Mouse (Mus musculus) limb, embryonic 10.5 days (tissue): Measurements from ENCODE around the gene Slc52a3. TPM values are rescaled to one million over a fixed set of nuclear protein-coding genes. Genes with fewer than 3 reads are reported as not detected.

Experiments used
- DNase-seq: peaks from one replicate; pipeline ENCODE4 v3.0.0-alpha.2; 2017; ENCODE audit warnings: low spot score
- H3K27ac ChIP-seq: fragments of 300-500 bp; sonication (generic); 2 replicates; pipeline ENCODE4 v1.5.1; 2016; ENCODE audit warnings: mild to moderate bottlenecking
- H3K27me3 ChIP-seq: fragments of 300-500 bp; sonication (generic); 2 replicates; pipeline ENCODE4 v1.6.1; 2016; ENCODE audit warnings: low read depth, mild to moderate bottlenecking; ENCODE audit not compliant: poor library complexity, severe bottlenecking
- H3K36me3 ChIP-seq: fragments of 300-500 bp; sonication (generic); 2 replicates; pipeline ENCODE4 v1.6.1; 2016; ENCODE audit warnings: mild to moderate bottlenecking, moderate library complexity
- H3K4me1 ChIP-seq: fragments of 300-500 bp; sonication (generic); 2 replicates; pipeline ENCODE4 v1.6.1; 2016
- H3K4me3 ChIP-seq: fragments of 300-500 bp; sonication (generic); 2 replicates; pipeline ENCODE4 v1.5.1; 2016; ENCODE audit warnings: mild to moderate bottlenecking, moderate library complexity
- H3K9me3 ChIP-seq: fragments of 300-500 bp; sonication (generic); replicated peaks from 2 replicates; pipeline ENCODE4 v1.6.1; 2016; ENCODE audit warnings: mild to moderate bottlenecking
- WGBS: fragments of 180-500 bp; shearing (Covaris S2); methylation state at CpG from one replicate; pipeline ENCODE4 v1.1.7; 2016; 5-methylcytosine and 5-hydroxymethylcytosine counted together
- polyA plus RNA-seq: library from polyadenylated mRNA; unstranded; fragments of >200 nt; fragmentation: Nextera tagmentation; extraction: Ambion mirVana; gene quantifications from 2 replicates; pipeline ENCODE4 v1.2.1, GENCODE M21; 2016

Gene Slc52a3
- polyA plus RNA-seq, 1 experiment from 2014 or later: 1.3 TPM

- peak; percentile 31 for DNase-seq
- H3K9me3 ChIP-seq: no peaks in the 10 kb centered on the region
- peaks cover 24% of the 10 kb centered on the region for H3K36me3 ChIP-seq
- peak overlapping the region; percentile 81 for H3K4me3 ChIP-seq
- peaks cover 28% of the 10 kb centered on the region for H3K27me3 ChIP-seq
- H3K27ac ChIP-seq: peak overlapping the region; percentile 47; the same call in 1 of the 2 replicates
- peaks cover 67% of the 10 kb centered on the region for H3K4me1 ChIP-seq
- WGBS: 80% methylated on average over 4 of the region's 4 CpGs
These were observed 18.4 kb upstream of the Slc52a3 start for GRCm38 (mm10) chr2:151977689-151978440.

- DNase-seq: peak; percentile 33
- WGBS: 52% methylated on average over 6 of the region's 6 CpGs
- H3K4me3 ChIP-seq: peak overlapping the region; percentile 81
- no peaks in the 10 kb centered on the region for H3K9me3 ChIP-seq
- peaks cover 24% of the 10 kb centered on the region for H3K36me3 ChIP-seq
- peaks cover 61% of the 10 kb centered on the region for H3K4me1 ChIP-seq
- 0 out of 2 replicates have a peak overlapping the region, but pooled peaks have one; percentile 47 for H3K27ac ChIP-seq
- peaks cover 22% of the 10 kb centered on the region for H3K27me3 ChIP-seq
These were observed 17.8 kb upstream of the Slc52a3 start for GRCm38 (mm10) chr2:151978494-151978893.

DNA sequence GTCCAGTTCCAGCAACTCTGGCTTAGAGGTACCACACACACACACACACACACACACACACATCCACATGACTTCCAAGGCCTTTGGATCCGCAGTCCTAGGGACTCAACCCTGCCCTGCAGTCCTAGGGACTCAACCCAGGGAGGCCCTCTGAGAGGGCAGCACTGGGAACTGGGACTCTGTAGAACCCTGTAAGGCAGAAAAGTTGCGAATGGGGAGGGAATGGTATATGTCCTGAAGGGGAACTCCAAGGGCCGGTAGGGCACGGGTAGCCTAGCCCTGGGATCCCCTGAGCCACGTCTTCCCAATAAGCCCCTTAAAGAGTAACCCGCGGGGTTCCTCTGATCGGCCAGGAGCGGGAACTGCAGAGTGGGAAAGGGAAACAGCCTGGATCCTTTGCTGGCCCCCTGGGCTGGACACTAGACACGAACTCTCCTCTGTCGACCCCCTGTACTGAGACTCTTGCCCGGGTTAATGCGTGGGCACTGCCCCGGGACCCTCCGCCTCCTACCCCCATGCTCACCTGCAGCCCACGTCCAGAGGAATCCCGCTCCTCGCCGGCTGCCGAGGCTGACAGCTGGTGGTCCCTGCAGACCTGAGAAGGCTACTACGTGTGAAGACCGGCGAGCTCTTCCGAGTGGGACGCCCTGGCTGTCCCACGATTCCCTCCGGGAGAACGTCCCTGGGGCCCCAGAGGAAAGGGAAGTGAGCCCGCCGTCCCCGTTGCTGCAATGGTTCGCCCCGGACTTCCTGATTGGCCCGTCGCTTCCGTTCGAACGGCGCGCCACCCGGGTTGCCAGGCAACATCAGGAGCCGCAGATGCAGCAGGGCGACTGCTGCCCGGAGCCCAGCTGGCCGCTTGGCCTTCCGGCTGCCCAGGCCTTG is 16.6 kb upstream of the Slc52a3 start, which contains the start of gene Fam110a:
Fam110a (minus strand) TSS at position 750 of the 885 bp plus-strand sequence.
- Histone ChIP-seq H3K4me1 (peaks cover 48% of the 10 kb centered on the region), H3K27ac (peak within 1 kb of the TSS; percentile 93), H3K4me3 (peak within 1 kb of the TSS; percentile 81), H3K9me3 (no peaks in the 10 kb centered on the region), H3K27me3 (peaks cover 10% of the 10 kb centered on the region), H3K36me3 (peaks cover 24% of the 10 kb centered on the region)
- peak; percentile 93 for DNase-seq
- WGBS: under 1% methylated on average over 46 of the region's 46 CpGs

GRCm38 (mm10) chr2:151980355-151980693 is 16.0 kb upstream of the Slc52a3 start:
- peaks cover 48% of the 10 kb centered on the region for H3K4me1 ChIP-seq
- peak overlapping the region; percentile 81 for H3K4me3 ChIP-seq
- WGBS: 43% methylated on average over 3 of the region's 3 CpGs
- H3K27me3 ChIP-seq: peaks cover 4% of the 10 kb centered on the region
- peaks cover 24% of the 10 kb centered on the region for H3K36me3 ChIP-seq
- no peaks in the 10 kb centered on the region for H3K9me3 ChIP-seq
- no peak for DNase-seq
- H3K27ac ChIP-seq: peak overlapping the region; percentile 93

GRCm38 (mm10) chr2:151981268-151981667 is 15.0 kb upstream of the Slc52a3 start:
- no peaks in the 10 kb centered on the region for H3K27me3 ChIP-seq
- H3K36me3 ChIP-seq: peaks cover 17% of the 10 kb centered on the region
- peaks cover 44% of the 10 kb centered on the region for H3K4me1 ChIP-seq
- WGBS: 77% methylated on average over 6 of the region's 6 CpGs
- no peak overlapping the region for H3K27ac ChIP-seq
- H3K9me3 ChIP-seq: no peaks in the 10 kb centered on the region
- DNase-seq: no peak
- no peak overlapping the region for H3K4me3 ChIP-seq

DNA sequence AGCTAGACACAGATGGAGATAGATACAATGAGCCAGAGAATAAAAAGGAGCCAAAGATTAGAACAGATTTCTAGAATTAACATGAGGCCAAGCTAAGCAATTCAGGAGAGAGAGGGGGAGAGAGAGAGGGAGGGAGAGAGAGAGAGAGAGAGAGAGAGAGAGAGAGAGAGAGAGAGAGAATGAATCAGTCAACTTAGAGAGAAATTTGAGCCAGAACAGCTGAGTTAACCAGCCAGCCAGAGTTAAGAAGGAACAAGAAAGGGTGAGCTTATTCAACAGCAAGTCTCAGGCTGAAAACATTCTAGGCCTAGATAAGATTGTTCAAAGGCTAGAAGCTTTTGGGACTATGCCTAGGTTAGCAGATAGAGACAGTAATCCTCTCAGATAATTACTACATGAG is 13.8 kb upstream of the Slc52a3 start:
- Histone ChIP-seq H3K27me3 (no peaks in the 10 kb centered on the region), H3K4me1 (peaks cover 32% of the 10 kb centered on the region), H3K9me3 (no peaks in the 10 kb centered on the region), H3K27ac (no peak overlapping the region), H3K4me3 (no peak overlapping the region), H3K36me3 (peaks cover 5% of the 10 kb centered on the region; the same call in 1 of the 2 replicates)
- DNase-seq: no peak

GRCm38 (mm10) chr2:151984019-151984418 is 12.3 kb upstream of the Slc52a3 start:
- H3K9me3 ChIP-seq: no peaks in the 10 kb centered on the region
- H3K27me3 ChIP-seq: no peaks in the 10 kb centered on the region
- peaks cover 17% of the 10 kb centered on the region for H3K4me1 ChIP-seq
- H3K27ac ChIP-seq: no peak overlapping the region
- DNase-seq: no peak
- WGBS: 83% methylated on average over 9 of the region's 9 CpGs
- H3K4me3 ChIP-seq: no peak overlapping the region
- H3K36me3 ChIP-seq: no peaks in the 10 kb centered on the region

DNA sequence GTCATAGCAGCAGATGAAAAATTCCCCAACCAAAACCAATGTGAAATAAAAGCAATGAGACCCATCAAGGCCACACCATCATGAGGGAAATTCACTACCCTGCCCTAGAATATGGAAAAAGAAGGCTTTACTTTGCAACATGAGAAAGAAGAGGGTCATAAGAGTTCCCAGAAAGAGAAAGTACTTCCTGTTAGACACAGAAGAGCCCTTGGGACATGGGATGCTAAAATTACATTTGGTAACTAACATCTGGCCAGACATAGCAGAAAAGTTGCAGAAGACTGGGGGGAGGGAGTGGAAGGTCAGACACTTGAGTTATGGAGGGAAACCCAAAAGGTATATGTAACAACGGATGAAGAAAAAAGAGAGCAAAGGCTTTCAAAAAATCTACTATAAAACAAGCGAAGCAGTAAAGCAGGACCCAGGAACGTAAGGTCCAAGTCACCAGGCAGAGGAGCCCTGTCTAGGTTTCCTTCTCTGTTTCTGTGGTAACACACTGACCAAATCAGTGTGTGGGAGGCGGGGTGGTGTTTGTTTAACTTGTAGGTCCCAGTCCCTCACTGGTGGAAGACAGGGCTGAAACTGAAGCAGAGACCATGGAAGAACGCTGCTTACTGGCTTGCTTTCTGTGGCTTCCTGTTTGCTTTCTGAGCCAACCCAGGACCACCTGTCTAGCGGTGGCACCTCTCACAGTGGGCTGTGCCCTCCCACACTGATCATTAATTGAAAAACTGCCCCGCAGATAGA is 10.7 kb upstream of the Slc52a3 start:
- Histone ChIP-seq H3K27ac (no peak overlapping the region), H3K4me3 (no peak overlapping the region), H3K4me1 (peaks cover 2% of the 10 kb centered on the region), H3K36me3 (no peaks in the 10 kb centered on the region), H3K27me3 (no peaks in the 10 kb centered on the region), H3K9me3 (no peaks in the 10 kb centered on the region)
- WGBS: 73% methylated on average over 7 of the region's 7 CpGs
- no peak for DNase-seq

DNA sequence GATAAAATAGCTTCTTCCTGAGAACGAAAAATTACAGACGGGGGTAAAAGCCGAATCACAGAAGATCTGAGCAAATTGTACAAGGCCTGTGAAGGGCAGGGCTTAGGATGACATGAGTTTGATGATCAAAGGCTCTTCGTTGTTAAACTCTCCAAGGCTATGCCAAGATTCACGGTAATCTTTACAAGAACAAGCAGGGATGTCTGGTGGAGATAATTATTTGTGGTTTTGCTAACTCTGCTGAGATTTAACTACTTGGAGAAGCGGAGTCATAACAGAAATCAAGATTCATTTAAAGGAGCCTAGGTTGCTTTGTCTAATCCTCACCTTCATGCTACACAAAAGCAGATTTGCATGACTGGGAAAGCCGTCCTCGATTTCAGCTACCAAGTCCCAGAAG is 9.4 kb upstream of the Slc52a3 start:
- H3K4me1 ChIP-seq: peaks cover 12% of the 10 kb centered on the region
- H3K36me3 ChIP-seq: no peaks in the 10 kb centered on the region
- H3K9me3 ChIP-seq: no peaks in the 10 kb centered on the region
- 88% methylated on average over 8 of the region's 8 CpGs for WGBS
- H3K27ac ChIP-seq: no peak overlapping the region
- H3K27me3 ChIP-seq: peaks cover 6% of the 10 kb centered on the region
- no peak overlapping the region for H3K4me3 ChIP-seq
- DNase-seq: no peak

- no peak for DNase-seq
- peaks cover 12% of the 10 kb centered on the region for H3K4me1 ChIP-seq
- 68% methylated on average over 2 of the region's 2 CpGs for WGBS
- peaks cover 26% of the 10 kb centered on the region for H3K27me3 ChIP-seq
- no peak overlapping the region for H3K27ac ChIP-seq
- no peak overlapping the region for H3K4me3 ChIP-seq
- H3K9me3 ChIP-seq: no peaks in the 10 kb centered on the region
- H3K36me3 ChIP-seq: no peaks in the 10 kb centered on the region
These were observed 7.3 kb upstream of the Slc52a3 start for GRCm38 (mm10) chr2:151988978-151989377.

GRCm38 (mm10) chr2:151990985-151991394 is 5.3 kb upstream of the Slc52a3 start:
- WGBS: 41% methylated on average over 1 of the region's 1 CpGs
- Histone ChIP-seq H3K4me3 (no peak overlapping the region), H3K36me3 (no peaks in the 10 kb centered on the region), H3K27me3 (peaks cover 46% of the 10 kb centered on the region), H3K4me1 (peaks cover 21% of the 10 kb centered on the region), H3K9me3 (no peaks in the 10 kb centered on the region), H3K27ac (no peak overlapping the region)
- no peak for DNase-seq

DNA sequence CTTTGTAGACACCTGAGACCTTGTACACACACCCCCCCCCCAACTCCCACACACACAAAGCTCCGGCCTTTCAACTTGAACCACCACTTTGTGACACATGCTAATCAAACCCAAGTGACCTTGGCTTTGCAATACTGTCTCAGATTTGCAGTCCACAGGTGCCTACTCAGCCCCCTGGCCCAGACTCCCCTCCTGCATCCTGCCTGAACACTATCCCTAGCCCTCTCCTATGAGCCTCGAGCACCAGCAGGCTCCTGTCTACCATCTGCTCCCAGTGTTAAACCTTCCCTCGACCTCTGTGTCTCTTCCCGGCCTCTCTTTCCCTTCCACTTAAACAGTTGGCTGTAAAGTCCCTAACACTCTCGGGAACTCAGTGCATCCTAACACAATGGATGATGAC is 4.9 kb upstream of the Slc52a3 start:
- Histone ChIP-seq H3K4me3 (no peak overlapping the region), H3K4me1 (peaks cover 25% of the 10 kb centered on the region), H3K27ac (no peak overlapping the region), H3K9me3 (no peaks in the 10 kb centered on the region), H3K27me3 (peaks cover 50% of the 10 kb centered on the region), H3K36me3 (no peaks in the 10 kb centered on the region)
- WGBS: 39% methylated on average over 5 of the region's 5 CpGs
- DNase-seq: no peak
